Mouse (Mus musculus) WW6 (cell line): ENCODE measurements around the gene Sept6.
"Not testable (repeated sequence)": the region's sequence is repeated elsewhere in the genome, so short reads cannot be mapped to it uniquely, and the experiment has no call there.

Experiments
- DNase-seq: peaks from one replicate; pipeline ENCODE4 v3.0.0-alpha.2; 2013; ENCODE audit warnings: low read depth, low spot score

Gene Sept6

GRCm38 (mm10) chrX:36971156-36971555 is 20.4 kb downstream of the Sept6 start:
- no peak for DNase-seq

DNA sequence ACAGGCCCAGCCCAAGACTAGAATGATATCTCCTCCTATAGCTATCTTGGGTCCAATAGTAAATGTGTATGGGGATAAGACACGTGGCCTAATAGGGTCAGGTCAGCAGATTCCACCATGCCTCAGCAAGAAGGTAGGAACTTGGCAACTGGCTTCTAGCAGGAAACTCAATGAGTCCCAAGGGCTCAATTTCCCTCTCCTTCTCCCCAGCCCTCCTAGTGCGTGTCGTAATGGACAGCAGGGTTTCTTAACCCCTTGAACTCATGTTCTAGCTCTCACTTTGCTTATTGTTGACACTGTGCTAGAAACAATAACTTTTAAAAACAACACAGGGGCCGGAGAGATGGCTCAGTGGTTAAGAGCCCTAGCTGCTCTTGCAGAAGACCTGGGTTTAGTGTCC is 22.1 kb downstream of the Sept6 start:
- no peak for DNase-seq

- DNase-seq = no peak
Observed at GRCm38 (mm10) chrX:36956674-36957073, 34.9 kb downstream of the Sept6 start.

DNA sequence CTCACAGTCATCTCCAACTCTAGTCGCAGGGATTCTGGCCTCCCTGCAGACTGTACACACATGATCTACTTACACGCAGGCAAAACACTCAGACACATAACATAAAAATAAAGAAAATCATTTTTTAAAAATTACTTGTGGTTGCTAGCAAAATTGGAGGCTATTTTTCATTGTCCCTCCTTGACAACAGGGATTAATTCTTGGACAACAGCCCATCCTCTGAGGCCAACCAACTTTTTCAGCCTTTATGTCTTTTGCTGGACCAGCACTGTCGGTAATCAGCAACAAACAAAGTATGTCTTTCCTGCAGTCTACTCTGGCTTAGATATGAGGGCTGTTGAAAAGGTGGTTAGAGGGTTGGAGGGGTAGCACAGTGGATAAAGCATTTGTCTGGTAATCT is 50.5 kb downstream of the Sept6 start:
- no peak for DNase-seq

GRCm38 (mm10) chrX:36939806-36940413 is 51.7 kb downstream of the Sept6 start:
- DNase-seq = no peak

DNA sequence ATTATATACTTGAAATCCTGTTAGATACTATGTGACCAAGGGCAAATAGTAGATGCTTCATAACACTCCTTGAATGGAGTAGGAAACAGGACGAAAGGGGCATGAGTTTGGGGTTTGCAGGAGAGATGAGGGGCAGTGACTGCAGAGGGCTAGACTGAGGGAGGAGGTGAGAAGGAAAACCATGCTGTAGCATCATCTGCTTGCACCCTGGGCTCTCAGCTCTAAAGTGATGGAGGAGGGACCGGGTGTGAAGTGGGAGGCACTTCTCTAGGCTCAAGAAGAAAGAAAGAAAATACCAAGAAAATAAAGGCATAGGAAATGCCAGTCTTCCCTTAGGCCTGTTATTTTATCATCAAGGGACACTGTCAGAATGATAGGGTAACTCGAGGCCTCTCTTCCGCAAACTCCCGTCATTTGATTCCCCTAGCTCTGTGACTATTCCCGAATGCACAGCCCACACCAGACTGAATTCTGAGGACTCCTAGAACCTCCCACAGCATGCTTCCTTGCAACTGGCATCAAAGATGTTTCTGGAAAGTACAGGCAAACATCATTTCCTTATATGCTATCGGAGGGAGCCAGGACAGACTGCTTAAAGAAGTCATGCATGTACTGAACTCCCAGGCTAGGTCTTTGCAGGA is 56.1 kb downstream of the Sept6 start:
- no peak for DNase-seq

GRCm38 (mm10) chrX:36930574-36930973 is 61.0 kb downstream of the Sept6 start:
- no peak for DNase-seq

DNA sequence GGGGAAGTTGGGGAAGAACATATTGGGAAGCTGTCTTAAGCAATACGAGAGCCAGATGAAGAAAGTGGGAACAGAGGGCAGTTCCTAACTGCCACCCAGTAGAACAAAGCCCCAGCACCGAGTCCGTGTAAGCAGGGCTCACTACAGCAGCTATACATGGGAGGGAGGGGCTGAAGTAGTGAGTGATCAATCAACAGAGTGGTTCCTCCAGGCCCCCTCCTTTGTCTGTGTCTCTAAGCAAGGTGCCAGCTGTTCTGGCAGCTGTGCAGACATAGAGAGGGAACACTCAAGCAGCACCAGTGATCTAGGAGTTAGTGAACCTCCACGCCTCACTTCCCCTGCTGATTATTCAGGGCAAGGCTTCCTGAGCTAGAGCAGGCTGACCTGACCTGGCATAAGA is 61.9 kb downstream of the Sept6 start:
- DNase-seq = no peak

DNA sequence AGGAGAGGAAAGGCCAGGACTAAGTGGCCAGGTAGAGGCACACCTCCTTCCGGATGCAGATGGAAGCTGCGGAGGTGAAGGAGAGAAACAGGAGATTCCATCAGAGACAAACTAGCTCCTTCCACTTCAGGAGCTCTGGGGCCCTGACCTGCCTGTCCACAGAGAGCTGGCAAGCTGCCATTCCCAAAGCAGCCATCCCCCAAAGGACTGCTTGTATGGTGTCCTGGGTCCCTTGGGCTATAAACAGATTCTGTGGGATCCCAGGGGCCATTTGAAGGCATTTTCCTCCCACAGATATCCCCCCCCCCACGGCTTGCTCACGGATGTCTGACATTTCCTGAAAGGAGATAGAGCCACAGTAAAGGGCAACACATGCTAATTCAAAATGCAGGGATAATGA is 62.8 kb downstream of the Sept6 start:
- no peak for DNase-seq

DNA sequence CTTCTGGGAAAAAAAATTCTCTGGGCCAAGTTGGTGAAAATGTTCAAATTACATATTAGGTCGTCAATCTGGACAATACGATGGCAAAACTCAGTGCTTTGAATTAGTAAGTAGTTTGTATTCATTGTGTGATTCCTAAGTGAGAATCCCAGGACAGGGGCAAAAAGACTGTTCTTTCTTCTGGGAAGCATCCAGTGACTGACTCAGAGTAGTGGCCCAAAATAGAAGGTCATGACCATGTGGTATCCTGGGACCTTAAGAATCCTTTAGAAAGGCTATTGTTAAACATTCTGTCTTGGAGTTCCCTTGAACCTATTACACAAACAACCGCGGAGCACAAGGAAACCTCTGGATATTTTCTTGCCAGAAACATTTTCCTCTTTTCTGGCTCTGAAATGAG is 70.2 kb downstream of the Sept6 start:
- DNase-seq = no peak

GRCm38 (mm10) chrX:36917749-36918148 is 73.8 kb downstream of the Sept6 start:
- DNase-seq = no peak

DNA sequence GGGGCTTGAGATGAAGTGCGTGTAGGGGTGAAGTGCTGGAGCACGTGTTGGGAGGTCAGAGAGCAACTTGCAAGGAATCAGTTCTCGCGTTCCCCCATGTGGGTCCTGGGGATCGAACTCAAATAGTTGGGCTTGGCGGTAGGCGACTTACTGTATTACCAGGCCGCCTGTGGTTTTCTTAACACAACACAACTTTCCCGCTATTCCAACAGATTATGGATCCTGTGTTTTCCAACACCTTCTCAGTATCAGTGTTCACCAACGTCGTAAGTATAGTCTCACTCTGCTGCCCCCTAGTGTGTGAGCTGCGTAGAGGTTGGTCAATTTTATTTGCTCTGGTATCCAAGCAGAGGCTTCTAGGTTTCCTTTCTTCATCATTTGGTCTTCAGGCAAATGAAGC is 80.3 kb downstream of the Sept6 start:
- DNase-seq = peak; percentile 28

DNA sequence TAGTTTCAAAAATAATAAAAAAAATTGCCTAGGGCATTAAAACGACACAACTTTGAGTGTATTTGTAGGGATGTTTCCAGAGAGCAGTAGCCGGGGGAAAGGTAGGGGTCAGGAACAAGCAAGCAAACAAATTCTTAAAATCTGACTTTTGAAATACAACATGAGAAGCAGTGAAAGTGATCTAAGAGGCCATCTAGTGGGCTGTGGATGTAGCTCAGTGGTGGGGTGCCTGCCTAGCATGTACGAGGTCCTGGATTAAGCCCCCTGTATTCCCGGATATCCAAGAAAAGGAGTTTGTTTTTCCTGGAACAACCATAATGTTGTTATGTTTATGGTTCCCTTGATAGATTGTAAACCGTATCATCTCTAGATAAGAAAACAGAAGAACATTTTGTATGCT is 85.1 kb downstream of the Sept6 start:
- DNase-seq = no peak

GRCm38 (mm10) chrX:36903115-36903768 is 88.4 kb downstream of the Sept6 start:
- peak; percentile 70 for DNase-seq

DNA sequence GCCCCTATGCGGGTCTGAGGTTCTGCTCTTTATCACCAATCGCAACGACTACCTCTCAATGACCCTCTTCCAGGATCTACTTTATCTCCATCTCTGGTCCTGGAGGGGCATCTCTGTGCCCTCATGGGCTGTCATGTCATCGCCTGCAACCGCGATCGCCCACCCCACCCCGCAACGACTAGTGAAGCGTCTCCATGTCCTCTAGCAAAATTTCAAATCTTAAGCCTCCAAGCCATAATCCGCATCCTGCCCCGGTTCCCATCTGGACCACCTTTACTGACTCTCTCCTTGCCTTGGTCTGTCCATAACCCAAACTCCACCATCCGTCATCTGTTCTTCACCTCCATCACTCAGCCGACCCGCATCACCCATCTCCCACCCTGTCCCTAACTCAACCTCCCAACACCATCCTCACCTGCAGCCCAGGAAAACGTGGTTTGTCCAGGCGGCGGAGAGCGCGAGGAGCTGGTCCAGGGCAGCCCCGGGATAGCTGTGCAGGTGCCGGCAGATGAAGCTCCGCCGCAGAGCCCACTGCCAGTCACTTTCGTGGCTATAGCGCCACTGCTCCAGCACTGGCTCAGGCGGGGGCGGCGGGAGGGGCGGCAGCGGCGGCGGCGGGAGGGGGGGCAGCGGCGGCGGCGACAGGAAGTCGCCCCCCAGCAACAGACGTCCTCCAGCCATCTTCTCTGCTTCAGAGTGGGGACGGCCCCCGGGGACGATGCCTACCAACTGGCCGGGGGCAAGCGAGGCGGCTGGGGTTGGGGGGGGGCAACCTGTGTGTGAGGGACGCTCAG is 89.1 kb downstream of the Sept6 start, which contains the start of gene Nkrf:
Gene Nkrf (minus strand): TSS at position 579 of the 794 bp plus-strand sequence.
- DNase-seq = no peak

DNA sequence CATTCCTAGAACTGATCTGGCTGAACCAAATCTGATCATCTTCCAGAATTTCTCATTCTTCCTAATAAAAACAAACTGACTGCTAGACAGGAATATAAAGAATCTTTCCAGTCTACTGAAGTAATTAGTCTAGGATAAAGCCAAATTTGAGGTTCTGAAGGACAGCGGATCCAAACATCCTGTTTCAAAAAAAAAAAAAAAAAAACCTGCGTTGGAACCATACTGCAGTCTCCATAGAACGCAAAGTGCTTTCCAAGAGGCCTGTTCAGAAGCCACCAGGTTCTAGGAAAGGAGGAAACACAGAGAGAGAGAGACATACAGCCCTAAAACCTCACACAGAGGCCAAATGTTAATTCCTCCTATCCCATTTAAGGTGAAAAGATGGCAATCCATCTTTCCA is 89.9 kb downstream of the Sept6 start:
- no peak for DNase-seq

- DNase-seq = not testable (repeated sequence)
Observed at GRCm38 (mm10) chrX:36898931-36899330, 92.7 kb downstream of the Sept6 start.

GRCm38 (mm10) chrX:36884719-36885118 is 106.9 kb downstream of the Sept6 start:
- no peak for DNase-seq

DNA sequence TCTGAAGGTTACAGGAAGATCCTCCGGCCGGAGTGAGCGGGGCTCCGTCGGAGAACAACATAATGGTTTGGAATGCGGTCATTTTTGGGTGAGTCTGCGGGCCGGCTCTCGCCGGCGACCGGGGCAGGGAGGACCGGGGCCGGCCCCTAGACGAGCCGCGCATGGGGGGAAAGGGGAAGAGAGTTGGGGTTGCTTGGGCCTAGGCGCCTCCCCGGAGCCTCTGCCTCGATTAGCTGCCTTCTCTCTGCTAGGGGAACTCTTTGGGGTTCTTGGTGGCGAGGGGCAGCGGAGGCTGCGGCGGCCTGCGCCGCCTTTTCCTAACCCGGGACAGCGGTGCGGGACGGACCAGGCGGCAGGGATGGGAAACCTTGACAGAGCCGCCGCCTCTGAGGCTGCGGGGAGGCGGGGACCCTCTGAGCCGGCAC is 116.9 kb downstream of the Sept6 start:
- DNase-seq = no peak

- DNase-seq = peak; percentile 67
Observed at GRCm38 (mm10) chrX:36874178-36874696, 117.4 kb downstream of the Sept6 start.

- DNase-seq = no peak
Observed at GRCm38 (mm10) chrX:36873765-36874164, 117.8 kb downstream of the Sept6 start, which contains the start of the genes Ube2a and C330007P06Rik. TSS of gene Ube2a (plus strand) at chrX:36873900. TSS of gene C330007P06Rik (minus strand) at chrX:36874111.

DNA sequence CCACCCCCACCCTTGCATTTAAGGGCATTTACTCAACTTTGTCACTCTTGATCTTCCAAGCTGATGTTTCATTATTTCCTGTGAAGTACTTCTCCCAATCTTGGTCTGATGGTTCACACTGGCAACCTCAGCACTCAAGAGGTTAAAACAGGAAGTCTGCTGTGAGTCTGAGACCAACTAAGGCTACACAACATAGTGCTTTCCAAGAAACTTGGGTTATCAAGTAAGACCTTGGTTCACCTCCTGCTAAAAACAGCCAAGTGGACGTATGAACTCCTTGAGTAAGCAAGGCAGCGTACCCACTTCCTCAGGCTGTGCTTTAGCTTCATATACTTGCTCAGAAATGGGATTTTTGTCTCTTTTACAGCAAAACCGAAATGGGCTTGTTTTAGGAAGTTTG is 121.2 kb downstream of the Sept6 start:
- DNase-seq = no peak
